Comparison of ENCODE assay signal across 8 mouse cellular contexts in the genomic region with DNA sequence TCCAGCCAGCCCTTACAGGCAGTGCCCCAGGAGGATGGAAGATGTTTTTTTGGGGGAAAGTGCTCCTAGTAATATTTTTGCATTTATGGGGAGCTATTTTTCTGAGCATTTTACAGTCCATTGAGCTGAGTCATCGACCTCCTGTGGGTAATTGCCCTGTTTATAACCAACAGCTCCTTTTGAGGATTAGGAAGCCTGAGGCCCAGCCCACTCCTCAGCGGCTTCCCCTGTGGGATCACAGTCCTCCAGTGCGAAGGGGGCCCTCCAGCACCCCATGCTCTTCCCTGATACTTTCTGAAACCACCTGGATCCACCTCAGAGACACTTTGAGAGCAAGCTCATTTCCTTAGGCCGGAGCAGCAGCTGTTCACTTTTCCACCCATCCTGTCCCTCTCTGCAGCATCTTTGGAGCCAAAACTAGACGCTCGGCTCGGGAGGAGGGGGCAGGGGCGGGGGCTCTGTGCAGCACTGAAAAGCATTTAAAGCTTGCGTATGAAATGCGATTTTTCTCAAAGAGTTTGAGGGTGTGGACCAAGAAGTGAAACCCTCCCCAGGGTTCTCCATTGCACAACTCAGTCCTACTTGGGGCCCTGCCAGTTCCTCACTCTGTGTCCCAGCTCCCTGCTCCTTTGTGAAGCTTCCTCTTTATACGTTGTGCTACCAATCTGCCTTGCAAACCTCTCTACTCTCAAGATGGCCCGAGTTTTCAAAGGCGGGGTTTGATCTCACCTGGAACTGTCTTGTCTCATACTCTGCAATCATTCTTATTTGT. TPM values are rescaled to one million over a fixed set of nuclear protein-coding genes. Genes with fewer than 3 reads are reported as not detected.
A peak's percentile ranks its signal among the peaks of the same experiment; 100 is the strongest.
DNase-seq lines count a peak whose midpoint lies in the region; ATAC-seq lines count a peak whose summit lies in the region.

No protein-coding gene starts in this region.

- peaks cover 5% of the 10 kb centered on the region; the same call in 1 of the 2 replicates for H3K4me1 ChIP-seq in neural tube, embryonic 15.5 days
- peaks cover 7% of the 10 kb centered on the region for H3K4me1 ChIP-seq in forebrain, embryonic 10.5 days

- WGBS in neural tube, embryonic 15.5 days, result 49% methylated on average over 13 of the region's 13 CpGs
- WGBS in forebrain, embryonic 10.5 days, result 71% methylated on average over 13 of the region's 13 CpGs

- no peak overlapping the region for H3K9ac ChIP-seq in neural tube, embryonic 15.5 days (replicated peaks)

- peak; percentile 100 for ATAC-seq in granulocyte monocyte progenitor cell, adult 5-6 weeks (replicated peaks; ENCODE audit: poor library complexity, severe bottlenecking)
- no peak for ATAC-seq in neural tube, embryonic 15.5 days (ENCODE audit: low FRiP score)

- H3K4me2 ChIP-seq in neural tube, embryonic 15.5 days, result no peak overlapping the region

- no peak overlapping the region for H3K4me3 ChIP-seq in neural tube, embryonic 15.5 days (replicated peaks)
- H3K4me3 ChIP-seq in forebrain, embryonic 10.5 days, result no peak overlapping the region

- no peaks in the 10 kb centered on the region for H3K36me3 ChIP-seq in neural tube, embryonic 15.5 days
- H3K36me3 ChIP-seq in forebrain, embryonic 10.5 days (replicated peaks), result no peaks in the 10 kb centered on the region

- DNase-seq in layer of hippocampus, adult 11-12 months (ENCODE audit: low spot score), result peak; percentile 62
- DNase-seq in layer of hippocampus, postnatal 36 days, result no peak
- DNase-seq in c-Kit-positive CD71-negative TER-119-negative erythroid progenitor cells, embryonic 14.5 days (ENCODE audit: low read depth), result peak; percentile 28
- DNase-seq in left cerebral cortex, postnatal 4 days, result peak; percentile 31
- peak; percentile 56 for DNase-seq in ovary, postnatal 14 days (ENCODE audit: low spot score)
- DNase-seq in forebrain, embryonic 10.5 days (ENCODE audit: extremely low spot score, low spot score), result no peak

- H3K27ac ChIP-seq in neural tube, embryonic 15.5 days (replicated peaks), result no peak overlapping the region
- no peak overlapping the region for H3K27ac ChIP-seq in forebrain, embryonic 10.5 days

- intact Hi-C loops in left cerebral cortex, postnatal 4 days (cut with DNase I), result no loop called here

- no peaks in the 10 kb centered on the region for H3K9me3 ChIP-seq in neural tube, embryonic 15.5 days (replicated peaks)
- H3K9me3 ChIP-seq in forebrain, embryonic 10.5 days, result no peaks in the 10 kb centered on the region

- H3K27me3 ChIP-seq in neural tube, embryonic 15.5 days (replicated peaks), result no peaks in the 10 kb centered on the region
- H3K27me3 ChIP-seq in forebrain, embryonic 10.5 days (ENCODE audit: poor library complexity, severe bottlenecking), result 0 out of 2 replicates have a peak, but pooled peaks cover 4% of the 10 kb centered on the region

RNA-seq across cellular contexts. Expression of a gene that starts 43.5 kb away (rescaled TPM):
- 10 to 100 TPM; 63.6 to 70.2 TPM for total RNA-seq in layer of hippocampus, postnatal 36 days (2021)
- total RNA-seq in granulocyte monocyte progenitor cell, adult 5-6 weeks (2014; fragmentation: Nextera tagmentation), result 44.4 and 57.8 TPM in 2 replicates
- total RNA-seq in granulocyte monocyte progenitor cell, adult 5-6 weeks (2017), result 19.0 and 38.3 TPM in 2 replicates
- 10 to 100 TPM; 42.0 to 47.5 TPM for total RNA-seq in left cerebral cortex, postnatal 4 days (2021)
- 51.7 and 56.2 TPM in 2 replicates for polyA plus RNA-seq in neural tube, embryonic 15.5 days (2015; fragmentation: Nextera tagmentation; extraction: Ambion mirVana)
- 48.9 and 53.7 TPM in 2 replicates for polyA plus RNA-seq in forebrain, embryonic 10.5 days (2016; fragmentation: Nextera tagmentation; extraction: Ambion mirVana)

Comparison
In these comparisons a context has a peak if more than half of its experiments do, and no peak if none do; other contexts are left out.
1. DNase-seq: peak in layer of hippocampus, adult 11-12 months (single experiment), c-Kit-positive CD71-negative TER-119-negative erythroid progenitor cells, embryonic 14.5 days (single experiment), left cerebral cortex, postnatal 4 days (single experiment) and ovary, postnatal 14 days (single experiment); none in layer of hippocampus, postnatal 36 days (0 of 2) and forebrain, embryonic 10.5 days (single experiment).